Mouse (Mus musculus) splenic B cell, adult 2 months (primary cell): ENCODE data around the gene Rgs7.

Source experiments
- DNase-seq: peaks from one replicate; pipeline ENCODE4 v3.0.0-alpha.2; 2011; ENCODE audit warnings: low read depth, low spot score
- H3K27me3 ChIP-seq: 2 replicates; pipeline ENCODE4 v1.6.1; 2012; ENCODE audit warnings: mild to moderate bottlenecking, low read length, moderate library complexity, mixed read lengths; ENCODE audit not compliant: control insufficient read depth, poor library complexity, insufficient read depth, severe bottlenecking
- H3K36me3 ChIP-seq: 2 replicates; pipeline ENCODE4 v1.6.1; 2012; ENCODE audit warnings: mild to moderate bottlenecking, low read length, moderate library complexity, mixed read lengths; ENCODE audit not compliant: control insufficient read depth, poor library complexity, insufficient read depth, severe bottlenecking

Rgs7 gene

DNA sequence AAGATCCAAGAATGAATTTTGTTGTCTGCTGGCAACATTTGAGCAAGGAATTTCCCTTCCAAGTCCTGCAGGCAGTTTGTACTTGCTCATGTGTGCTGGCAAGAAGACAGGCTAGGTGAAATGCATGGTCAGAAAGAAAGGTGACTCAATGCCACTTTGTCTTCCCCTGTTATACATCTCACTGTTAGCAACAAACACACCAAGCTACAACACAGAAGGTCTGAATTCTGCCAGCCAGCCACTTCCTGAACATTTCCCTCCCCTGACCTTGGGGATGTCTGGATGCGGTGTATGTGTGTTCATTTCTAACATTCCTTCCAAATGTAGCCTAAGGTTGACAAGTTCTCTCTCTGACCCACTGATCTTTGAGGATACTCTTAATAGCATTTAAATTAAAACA is 191.4 kb downstream of the Rgs7 start:
- no peak for DNase-seq
- Histone ChIP-seq H3K36me3 (no peaks in the 10 kb centered on the region), H3K27me3 (no peaks in the 10 kb centered on the region)

DNA sequence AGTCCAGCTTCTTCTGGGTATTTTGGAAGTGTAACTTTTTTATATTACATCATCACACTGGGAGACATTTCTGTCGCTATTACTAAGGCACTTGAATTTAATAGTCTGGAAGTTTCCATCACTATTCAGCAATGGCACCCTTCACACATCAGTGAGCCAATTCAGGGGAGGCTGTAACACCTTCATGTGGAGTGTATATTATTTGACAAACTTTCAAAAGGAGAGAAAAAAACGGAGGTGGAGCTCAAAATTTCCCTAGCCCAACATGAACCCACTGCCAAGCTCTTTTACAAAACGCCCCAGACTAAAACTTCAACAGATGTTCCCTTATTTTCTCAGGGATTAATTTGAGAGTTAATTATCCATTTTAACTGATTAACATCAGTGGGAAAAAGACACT is 191.9 kb downstream of the Rgs7 start:
- DNase-seq = no peak
- no peaks in the 10 kb centered on the region for H3K27me3 ChIP-seq
- no peaks in the 10 kb centered on the region for H3K36me3 ChIP-seq

DNA sequence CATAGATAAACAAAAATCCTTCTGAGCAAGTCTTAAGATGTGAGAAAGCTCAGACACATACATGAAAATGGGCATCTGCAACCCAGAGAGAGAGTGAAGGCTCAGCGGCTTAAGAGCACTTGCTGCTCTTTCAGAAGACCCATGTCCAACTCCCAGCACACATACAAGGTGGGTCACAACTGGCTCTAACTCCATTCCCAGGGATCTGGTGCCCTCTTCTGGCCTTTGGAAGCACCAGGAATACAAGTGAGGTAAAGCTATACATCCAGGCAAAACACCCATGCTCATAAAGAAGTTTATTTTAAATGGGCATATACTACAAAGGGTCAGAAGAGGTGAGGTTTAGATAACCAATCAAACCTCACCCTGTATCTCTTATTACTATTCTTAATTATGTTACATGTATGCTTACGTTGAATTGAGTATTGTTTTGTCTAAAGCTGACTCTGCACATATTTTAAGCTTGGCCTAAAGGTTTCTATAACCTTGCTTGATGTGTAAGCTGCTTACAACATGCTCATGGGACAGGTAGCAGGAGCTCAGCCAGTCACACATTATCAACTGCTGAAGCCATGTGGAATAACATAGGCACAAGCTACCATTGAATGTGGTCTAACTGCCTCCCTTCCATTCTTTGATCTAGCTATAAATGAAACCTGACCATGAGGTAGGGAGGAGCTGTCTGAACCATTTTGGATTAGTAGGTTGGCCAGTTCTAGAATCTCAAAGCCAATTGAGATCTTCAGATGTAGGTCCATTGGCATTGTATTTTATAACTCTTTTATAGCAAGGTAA is 192.5 kb downstream of the Rgs7 start:
- Histone ChIP-seq H3K27me3 (no peaks in the 10 kb centered on the region), H3K36me3 (no peaks in the 10 kb centered on the region)
- DNase-seq = no peak

DNA sequence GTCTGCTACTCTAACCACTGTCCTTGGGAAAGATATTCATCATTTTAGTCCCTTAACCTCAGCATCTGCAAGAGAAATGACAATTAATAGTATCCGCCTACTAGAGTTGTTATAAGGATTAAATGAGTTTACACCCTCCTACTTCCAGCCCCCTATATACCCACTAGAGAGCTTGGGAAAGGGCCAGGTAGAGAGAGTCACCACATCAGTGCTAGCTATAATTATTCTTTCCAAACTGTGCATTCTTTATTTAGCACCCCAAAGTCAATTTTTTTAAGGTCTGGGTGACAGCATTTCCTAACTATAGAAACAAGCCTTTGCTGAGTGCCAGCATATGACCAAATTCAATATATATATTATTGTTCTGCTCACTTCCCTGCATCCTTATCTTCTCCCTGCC is 195.4 kb downstream of the Rgs7 start:
- DNase-seq = no peak
- no peaks in the 10 kb centered on the region for H3K27me3 ChIP-seq
- H3K36me3 ChIP-seq = no peaks in the 10 kb centered on the region

GRCm38 (mm10) chr1:175290072-175290471 is 202.2 kb downstream of the Rgs7 start:
- H3K36me3 ChIP-seq = no peaks in the 10 kb centered on the region
- H3K27me3 ChIP-seq = no peaks in the 10 kb centered on the region
- DNase-seq = no peak

GRCm38 (mm10) chr1:175262341-175262740 is 230.0 kb downstream of the Rgs7 start:
- Histone ChIP-seq H3K27me3 (no peaks in the 10 kb centered on the region), H3K36me3 (no peaks in the 10 kb centered on the region)
- DNase-seq = no peak

GRCm38 (mm10) chr1:175259374-175259773 is 232.9 kb downstream of the Rgs7 start:
- H3K27me3 ChIP-seq = no peaks in the 10 kb centered on the region
- H3K36me3 ChIP-seq = no peaks in the 10 kb centered on the region
- DNase-seq = no peak

DNA sequence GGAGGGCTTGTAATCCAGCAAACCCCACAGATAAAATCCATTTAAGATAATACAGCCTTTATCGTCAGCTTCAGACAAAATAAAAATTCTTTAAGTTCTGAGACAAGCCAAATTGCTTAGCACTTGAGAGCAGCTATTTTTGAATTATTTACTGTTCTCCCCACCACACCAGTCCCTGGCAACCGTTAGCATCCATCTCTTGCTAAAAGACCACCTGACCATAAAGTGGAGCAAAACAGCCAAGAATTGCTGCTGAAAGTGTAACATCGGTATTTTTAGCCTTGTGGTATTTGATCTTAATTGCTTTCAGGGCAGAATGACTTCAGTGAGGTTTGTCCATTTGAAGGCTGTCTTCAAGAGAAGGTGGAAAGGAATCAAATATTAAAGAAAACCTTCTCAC is 237.1 kb downstream of the Rgs7 start:
- Histone ChIP-seq H3K36me3 (no peaks in the 10 kb centered on the region), H3K27me3 (no peaks in the 10 kb centered on the region)
- no peak for DNase-seq

DNA sequence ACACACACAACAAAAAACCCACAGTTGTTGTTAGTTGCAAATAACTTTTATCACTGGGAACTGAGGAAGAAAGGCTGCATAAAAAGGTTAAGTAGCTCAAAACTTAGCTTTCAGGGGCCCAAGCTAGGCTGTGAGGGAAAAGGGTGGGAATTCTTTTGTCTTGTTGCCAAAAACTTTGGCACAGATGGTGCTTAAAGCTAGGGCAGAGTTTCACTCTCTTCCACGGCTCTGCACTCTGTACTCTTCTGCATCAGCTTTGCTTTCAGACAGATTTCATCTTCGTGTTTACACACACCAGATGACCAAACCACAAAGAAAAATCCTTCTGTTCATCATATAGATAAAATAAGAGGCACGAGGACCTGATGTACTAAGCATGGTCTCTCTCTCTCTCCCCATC is 237.6 kb downstream of the Rgs7 start:
- DNase-seq = no peak
- no peaks in the 10 kb centered on the region for H3K36me3 ChIP-seq

DNA sequence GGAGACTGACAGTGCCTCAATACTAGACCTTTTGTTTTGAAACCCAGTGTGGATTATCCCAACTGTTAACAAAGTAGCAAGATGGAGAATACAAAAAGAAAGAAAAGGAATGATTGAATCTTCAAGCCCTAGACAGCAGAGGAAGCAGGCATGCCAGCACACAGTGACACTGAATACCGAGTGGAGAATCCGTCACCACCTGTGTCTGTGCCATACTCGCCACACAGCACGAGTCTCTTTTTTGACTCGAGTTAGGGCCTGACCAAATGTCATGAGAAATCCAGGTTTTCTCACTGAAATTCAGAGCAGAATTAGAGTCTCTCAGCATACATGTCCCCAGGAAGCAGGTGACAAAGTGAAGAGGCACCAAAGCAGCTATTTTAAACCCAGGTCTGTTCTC is 250.2 kb downstream of the Rgs7 start:
- H3K36me3 ChIP-seq = no peaks in the 10 kb centered on the region
- H3K27me3 ChIP-seq = no peaks in the 10 kb centered on the region
- no peak for DNase-seq

More for the DNA sequence above, 237.6 kb downstream of the Rgs7 start:
- H3K27me3 ChIP-seq = no peaks in the 10 kb centered on the region

DNA sequence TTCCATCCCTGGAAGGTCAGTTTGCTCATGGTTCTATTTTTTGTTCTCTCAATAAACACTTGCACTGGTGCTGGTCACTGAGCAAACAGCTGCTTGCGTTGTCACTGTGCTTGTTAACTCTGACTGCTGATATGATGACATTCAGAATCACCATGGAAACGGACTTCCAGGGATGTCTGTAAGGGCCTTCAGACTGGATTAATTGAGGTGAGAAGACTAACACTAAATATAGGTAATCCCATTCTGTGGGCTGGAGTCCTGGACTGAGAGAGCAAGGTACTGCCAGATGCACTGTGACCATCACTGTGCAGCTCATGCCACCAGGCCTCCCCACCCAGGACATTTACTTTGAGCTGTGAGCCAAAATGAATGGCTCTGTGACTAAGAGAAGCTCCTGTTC is 252.2 kb downstream of the Rgs7 start:
- no peak for DNase-seq
- Histone ChIP-seq H3K36me3 (no peaks in the 10 kb centered on the region), H3K27me3 (no peaks in the 10 kb centered on the region)

DNA sequence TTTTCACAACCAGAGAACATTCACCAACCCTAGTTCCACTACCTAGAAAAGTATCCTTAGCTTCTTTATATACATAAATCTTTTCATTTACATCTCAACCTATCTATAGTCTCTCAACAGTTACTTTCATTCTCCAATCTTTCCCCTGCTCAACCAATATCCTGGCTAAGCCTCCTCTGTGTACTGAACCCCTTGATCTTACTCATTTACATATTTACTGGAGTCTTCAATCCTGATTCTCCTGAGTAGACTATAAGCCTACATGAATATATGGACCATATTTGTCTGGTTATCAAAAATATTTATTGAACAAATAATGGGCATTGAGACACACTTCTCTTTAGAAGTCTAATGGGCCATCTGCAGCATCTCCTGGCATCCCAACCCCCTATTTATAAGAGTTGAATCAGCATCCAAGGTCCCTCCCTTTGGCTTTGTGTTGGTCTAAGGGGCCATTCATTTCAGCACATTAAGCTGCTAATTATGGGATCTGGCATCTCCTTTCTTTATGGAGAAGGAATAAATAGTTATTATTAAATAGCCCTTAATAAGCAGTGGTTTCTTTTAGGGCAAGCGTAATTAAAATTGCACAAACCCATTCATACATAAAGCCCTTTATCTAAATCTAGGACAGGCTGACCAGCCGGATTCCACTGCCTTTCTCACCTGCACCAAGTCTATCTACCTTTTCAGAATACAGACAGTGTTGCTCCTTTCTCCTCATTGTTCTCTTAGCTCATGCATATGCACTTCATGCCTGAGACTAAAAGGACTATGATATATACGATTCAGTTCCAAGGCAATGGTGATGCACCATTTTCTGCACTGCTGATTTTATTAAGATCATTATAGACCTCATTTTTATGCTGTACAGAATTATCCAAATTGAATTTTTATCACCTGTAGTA is 270.5 kb downstream of the Rgs7 start:
- DNase-seq = no peak
- Histone ChIP-seq H3K27me3 (no peaks in the 10 kb centered on the region), H3K36me3 (no peaks in the 10 kb centered on the region)

DNA sequence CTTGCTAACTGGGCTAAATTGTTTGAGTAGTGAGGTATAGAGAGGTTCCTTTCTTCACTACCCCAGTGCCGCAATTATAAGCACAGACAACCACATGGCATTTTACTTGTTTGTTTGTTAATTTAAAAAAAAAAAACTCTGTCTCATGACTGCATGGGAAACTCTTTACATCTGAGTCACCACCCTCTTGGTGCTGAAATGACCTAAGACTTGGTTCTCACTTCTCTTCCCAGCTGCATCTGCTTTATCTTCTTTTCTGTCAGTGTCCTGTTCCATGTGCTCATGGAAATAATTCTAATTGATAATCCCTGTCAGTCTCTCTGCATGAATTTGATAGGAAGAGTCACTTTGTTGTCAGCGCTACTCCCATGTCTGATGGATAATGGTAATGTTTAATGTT is 272.7 kb downstream of the Rgs7 start:
- DNase-seq = no peak
- H3K27me3 ChIP-seq = no peaks in the 10 kb centered on the region
- H3K36me3 ChIP-seq = no peaks in the 10 kb centered on the region

GRCm38 (mm10) chr1:175207004-175207403 is 285.3 kb downstream of the Rgs7 start:
- no peaks in the 10 kb centered on the region for H3K36me3 ChIP-seq
- no peak for DNase-seq
- H3K27me3 ChIP-seq = no peaks in the 10 kb centered on the region

- DNase-seq = no peak
- H3K36me3 ChIP-seq = no peaks in the 10 kb centered on the region
- H3K27me3 ChIP-seq = no peaks in the 10 kb centered on the region
Measured at GRCm38 (mm10) chr1:175205633-175206032, 286.7 kb downstream of the Rgs7 start.
